Mouse (Mus musculus) left cerebral cortex, adult 2 months (tissue): ENCODE measurements at regions not wholly inside any gene's neighbourhood (a gene's known extent, or its start where the extent isn't known, plus 50 kb on each side); places are given as distances from the start of the nearest gene placed in this dataset.

Experiments used
- DNase-seq, 2 experiments: peaks; one replicate each; pipeline ENCODE4 v3.0.0; 2021 to 2022; ENCODE audit warnings: low spot score in 2 of 2, mixed read lengths in 1 of 2; ENCODE audit errors: extremely low spot score in 1 of 2
- H3K27ac ChIP-seq: fragments of 200-600 bp; 2 replicates; pipeline ENCODE4 v1.8.1; 2022
- H3K4me3 ChIP-seq: fragments of 200-600 bp; 2 replicates; pipeline ENCODE4 v1.8.1; 2022
- CTCF ChIP-seq: fragments of 200-600 bp; IDR thresholded peaks from 2 replicates; pipeline ENCODE4 v1.8.1; 2022; ENCODE audit warnings: antibody characterized with exemption, mild to moderate bottlenecking, moderate library complexity
- intact Hi-C: fragments of 180-260 bp; cut with DNase I; formaldehyde crosslinking; loops from one replicate; pipeline ENCODE4 v1.15.1; 2025

DNA sequence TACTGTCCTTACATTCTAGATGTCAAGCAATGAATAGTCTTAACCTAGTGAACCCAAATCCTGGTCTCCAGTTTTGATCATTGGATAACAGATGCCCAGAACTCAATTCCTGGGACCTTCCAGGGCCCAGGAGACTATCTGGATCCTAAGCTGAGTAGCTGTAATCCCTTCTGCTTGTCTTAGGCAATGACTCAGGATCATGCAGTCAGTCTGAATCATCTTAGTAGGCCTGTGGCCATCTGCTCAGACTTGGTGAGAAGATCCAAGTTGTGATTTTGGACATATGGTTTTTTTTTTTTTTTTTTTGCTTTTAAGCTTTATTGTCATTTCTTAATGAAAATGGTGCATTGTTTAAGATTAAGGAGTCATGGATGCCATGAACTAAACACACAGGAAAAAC, 95.9 kb downstream of the Otud1 start:
- intact Hi-C loops, result no loop called here
- Histone ChIP-seq H3K4me3 (no peak overlapping the region), H3K27ac (peak overlapping the region; percentile 60; the same call in 1 of the 2 replicates)
- peak in 1 of 2 experiments; percentile 17 for DNase-seq
- no peak for TF ChIP-seq CTCF

DNA sequence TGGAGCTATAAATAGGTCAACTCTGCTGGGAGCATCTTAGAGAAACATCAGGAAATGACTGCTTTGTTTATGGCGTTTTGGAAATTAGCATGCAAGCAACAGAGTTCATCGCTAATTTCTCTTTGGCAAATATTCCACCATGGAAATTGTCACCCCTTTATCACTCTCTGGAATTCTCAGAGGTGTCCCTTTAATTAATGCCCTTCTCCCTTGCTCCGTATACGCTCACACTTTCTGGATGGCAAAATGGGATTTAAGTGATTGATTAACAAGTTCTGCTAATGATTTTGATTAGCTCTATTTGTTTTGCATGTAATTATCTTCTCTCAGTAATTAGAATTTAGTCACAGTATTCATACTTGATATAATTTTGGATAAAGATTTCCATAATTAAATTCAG, 100.4 kb downstream of the Otud1 start:
- intact Hi-C loops, result loop anchor here (5.0 kb wide), 1 partner anchor 149 kb away; the partner anchor contains the start of gene Etl4
- no peak for TF ChIP-seq CTCF
- Histone ChIP-seq H3K4me3 (no peak overlapping the region), H3K27ac (no peak overlapping the region)
- DNase-seq, result no peak

DNA sequence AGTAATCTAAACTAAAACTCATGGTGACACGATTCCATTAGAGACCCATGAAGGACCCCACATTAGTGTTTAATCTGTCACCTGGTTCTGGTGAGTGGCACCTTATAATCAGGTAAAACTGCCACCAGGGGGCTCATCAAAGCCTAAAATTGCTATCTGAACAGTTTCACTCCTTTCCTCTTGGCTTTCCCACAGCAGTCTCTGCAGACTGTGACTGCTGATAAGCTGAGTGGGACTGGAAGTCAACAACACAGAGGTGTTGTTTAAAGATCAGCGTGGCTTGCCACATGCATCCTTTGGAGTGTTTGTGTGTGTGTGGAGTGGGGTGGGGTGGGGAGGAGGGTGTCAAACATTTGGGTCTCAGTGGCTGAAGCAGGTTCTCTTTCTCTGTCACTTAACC, 101.6 kb downstream of the Otud1 start:
- Histone ChIP-seq H3K4me3 (no peak overlapping the region), H3K27ac (no peak overlapping the region)
- intact Hi-C loops, result loop anchor here (5.0 kb wide), 1 partner anchor 148 kb away; the partner anchor contains the start of gene Etl4
- DNase-seq, result peak; percentile 13 to 15
- peak; percentile 41 for TF ChIP-seq CTCF

DNA sequence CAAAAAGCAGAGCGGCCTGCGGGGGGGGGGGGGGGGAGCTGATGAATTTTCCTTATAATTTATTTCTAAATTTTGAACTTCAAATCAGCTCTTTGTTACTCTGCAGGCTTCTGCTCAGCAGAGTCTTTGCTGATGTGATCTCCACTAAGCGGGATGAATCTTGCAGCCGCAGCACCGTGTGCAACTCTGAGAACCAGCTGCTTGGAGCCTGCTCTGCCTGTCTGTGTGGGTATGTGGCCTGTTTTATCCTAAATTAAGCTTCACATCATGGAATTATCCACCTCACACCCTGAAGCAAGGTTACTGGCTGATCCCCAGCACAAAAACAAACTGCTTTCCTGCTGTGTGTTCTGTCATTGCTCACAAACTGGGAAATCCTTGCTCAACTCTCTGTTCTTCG, 102.0 kb downstream of the Otud1 start:
- intact Hi-C loops, result loop anchor here (5.0 kb wide), 1 partner anchor 148 kb away; the partner anchor contains the start of gene Etl4
- DNase-seq, result no peak

DNA sequence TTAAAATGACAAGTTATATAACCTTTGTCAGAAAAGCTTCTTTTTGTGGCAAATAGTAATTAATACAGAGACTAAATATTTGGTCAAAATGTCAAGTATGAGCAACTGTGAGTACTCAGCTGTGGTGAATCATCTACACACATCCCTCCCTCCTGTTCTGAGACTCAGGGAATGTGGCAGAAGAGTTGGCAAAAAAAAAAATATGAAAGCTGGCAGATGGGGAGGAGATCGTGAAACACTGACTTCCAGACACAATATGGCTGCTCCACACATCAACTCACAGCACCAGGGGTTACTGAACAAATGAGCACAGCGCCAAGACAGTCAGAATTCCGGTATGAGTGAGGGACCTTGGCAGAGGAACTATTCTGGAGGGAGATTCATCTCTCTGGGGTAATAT, 105.4 kb downstream of the Otud1 start:
- Histone ChIP-seq H3K4me3 (no peak overlapping the region), H3K27ac (no peak overlapping the region)
- intact Hi-C loops, result no loop called here
- TF ChIP-seq CTCF, result no peak
- no peak for DNase-seq

More for the DNA sequence above, 102.0 kb downstream of the Otud1 start:
- TF ChIP-seq CTCF, result no peak
- Histone ChIP-seq H3K4me3 (no peak overlapping the region), H3K27ac (no peak overlapping the region)

DNA sequence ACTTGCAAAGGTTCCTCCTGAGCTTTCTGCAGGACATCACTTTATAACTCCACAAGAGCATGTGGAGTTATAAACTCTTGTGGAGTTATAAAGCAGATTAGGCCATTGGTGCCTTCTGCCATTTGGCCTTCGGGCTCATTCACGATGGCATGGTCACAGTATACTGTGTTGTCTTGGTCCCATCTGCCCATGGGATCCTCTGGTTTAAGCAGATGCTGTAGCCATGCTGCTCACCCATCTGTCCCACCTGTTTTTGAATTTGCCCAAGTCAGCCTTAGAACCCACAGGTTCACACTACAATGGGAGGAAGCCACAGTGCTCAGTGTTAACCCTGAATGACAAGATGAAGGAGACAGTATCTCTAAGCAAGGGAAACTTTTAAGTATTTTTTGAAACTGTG, 124.7 kb upstream of the Etl4 start:
- no peak for DNase-seq
- no peak for TF ChIP-seq CTCF
- Histone ChIP-seq H3K27ac (no peak overlapping the region), H3K4me3 (no peak overlapping the region)
- intact Hi-C loops, result no loop called here

DNA sequence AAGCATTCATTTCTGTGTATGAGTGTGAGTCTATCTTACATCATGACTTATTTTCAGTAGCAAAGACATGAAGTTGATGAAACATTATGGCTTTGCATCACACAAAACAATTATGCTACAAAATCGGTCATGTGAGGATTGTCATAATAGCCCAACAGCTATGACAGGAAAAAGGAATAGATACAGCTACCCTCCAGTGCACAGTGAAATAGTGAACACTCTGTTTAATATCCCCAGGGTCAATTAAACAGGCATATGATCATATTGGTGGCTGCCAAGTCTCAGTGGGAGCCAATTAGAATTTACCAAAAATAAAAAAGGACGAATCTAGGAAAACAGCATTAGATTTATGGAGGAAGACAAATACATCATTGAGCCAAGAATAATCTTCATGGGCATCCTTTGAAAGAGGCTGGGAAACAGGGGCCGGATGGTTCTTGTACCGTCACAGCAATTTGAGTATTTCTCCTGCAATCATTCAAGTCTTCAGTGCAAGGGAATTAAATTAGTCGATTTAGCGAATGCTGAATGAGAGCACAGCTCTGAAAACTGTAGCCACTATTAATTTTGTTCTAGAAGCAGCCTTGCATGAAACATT, 123.8 kb upstream of the Etl4 start:
- intact Hi-C loops, result no loop called here
- no peak for DNase-seq
- TF ChIP-seq CTCF, result no peak
- Histone ChIP-seq H3K4me3 (no peak overlapping the region), H3K27ac (no peak overlapping the region)

DNA sequence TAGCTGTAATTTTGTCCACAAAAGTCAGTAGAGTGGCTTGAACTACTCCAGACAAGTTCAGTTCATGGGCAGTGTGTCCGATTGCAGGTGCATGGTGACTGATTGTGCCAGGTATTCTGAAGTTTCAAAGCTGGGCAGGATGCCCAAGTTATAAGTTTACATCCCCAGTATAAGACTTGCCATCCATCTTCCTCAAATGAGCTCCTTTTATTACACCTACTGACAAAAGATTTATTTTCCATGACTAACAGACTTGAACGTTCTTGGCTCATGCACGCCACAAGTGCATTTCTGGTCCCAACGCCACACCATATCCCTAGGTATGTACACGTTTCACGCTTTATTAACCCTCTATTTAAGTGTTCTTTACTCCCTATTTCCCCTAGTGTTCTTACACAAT, 117.4 kb upstream of the Etl4 start:
- no peak for DNase-seq
- Histone ChIP-seq H3K27ac (no peak overlapping the region), H3K4me3 (no peak overlapping the region)
- intact Hi-C loops, result no loop called here
- no peak for TF ChIP-seq CTCF

DNA sequence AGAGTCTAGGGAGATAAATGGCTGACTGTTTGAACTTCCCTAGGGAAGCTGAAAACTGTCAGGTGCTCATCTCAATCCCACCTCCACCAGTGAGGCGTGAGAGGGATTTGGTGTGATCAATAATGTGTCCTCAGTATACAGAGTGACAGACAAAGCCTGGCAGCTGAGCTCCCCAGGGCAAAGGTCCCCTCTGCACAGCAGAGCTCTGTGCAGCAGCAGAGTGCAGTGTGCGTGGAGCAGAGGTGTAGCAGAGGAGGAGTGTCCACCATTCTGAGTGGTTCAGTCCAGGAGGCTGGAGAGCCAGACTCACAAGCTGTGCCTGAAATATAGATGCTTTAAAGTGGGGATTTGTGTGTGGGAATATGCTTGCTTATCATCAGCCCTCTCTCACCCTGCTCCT, 112.8 kb upstream of the Etl4 start:
- DNase-seq, result no peak
- intact Hi-C loops, result no loop called here
- H3K4me3 ChIP-seq, result no peak overlapping the region
- TF ChIP-seq CTCF, result no peak
- no peak overlapping the region for H3K27ac ChIP-seq
